Mouse (Mus musculus): ENCODE data around the gene Odf3. TPM values are rescaled to one million over a fixed set of nuclear protein-coding genes. Genes with fewer than 3 reads are reported as not detected.

The Odf3 gene
- polyA plus RNA-seq, 1 experiment from 2014 or later: not detected

- Histone ChIP-seq H3K4me2 (ENCODE audit: low read depth) (peak within 1 kb of the TSS; percentile 73), H3K9ac (ENCODE audit: low read length) (peak within 1 kb of the TSS; percentile 63), H3K36me3 (ENCODE audit: control insufficient read depth, insufficient read depth, low read length) (no peaks in the 10 kb centered on the region), H3K9me3 (ENCODE audit: control insufficient read depth, low read length) (no peaks in the 10 kb centered on the region), H3K27me3 (ENCODE audit: control insufficient read depth, insufficient read depth, low read length) (no peaks in the 10 kb centered on the region), H3K27ac (ENCODE audit: low read depth, low read length) (no peak within 1 kb of the TSS), H3K4me1 (ENCODE audit: control insufficient read depth, insufficient read depth, low read length) (no peaks in the 10 kb centered on the region), H3K4me3 (ENCODE audit: low read depth, low read length) (peak within 1 kb of the TSS; percentile 53)
- peak; percentile 71 for DNase-seq (ENCODE audit: low spot score)
- 3% methylated on average over 21 of the region's 21 CpGs for WGBS
- peak; percentile 81 for ATAC-seq (ENCODE audit: insufficient read depth, low FRiP score, low TSS enrichment)
Measured at GRCm38 (mm10) chr7:140821653-140822329, 25.8 kb upstream of the Odf3 start, which contains the start of gene Zfp941. Gene Zfp941, minus strand, starts transcription at chr7:140822178.

GRCm38 (mm10) chr7:140822731-140823130 lies 24.9 kb upstream of the Odf3 start:
- ATAC-seq (ENCODE audit: insufficient read depth, low FRiP score, low TSS enrichment): no peak
- Histone ChIP-seq H3K4me1 (ENCODE audit: control insufficient read depth, insufficient read depth, low read length) (no peaks in the 10 kb centered on the region), H3K4me3 (ENCODE audit: low read depth, low read length) (no peak overlapping the region), H3K27ac (ENCODE audit: low read depth, low read length) (no peak overlapping the region), H3K9me3 (ENCODE audit: control insufficient read depth, low read length) (no peaks in the 10 kb centered on the region), H3K36me3 (ENCODE audit: control insufficient read depth, insufficient read depth, low read length) (no peaks in the 10 kb centered on the region), H3K9ac (ENCODE audit: low read length) (no peak overlapping the region), H3K4me2 (ENCODE audit: low read depth) (no peak overlapping the region), H3K27me3 (ENCODE audit: control insufficient read depth, insufficient read depth, low read length) (no peaks in the 10 kb centered on the region)
- DNase-seq (ENCODE audit: low spot score): no peak
- 95% methylated on average over 4 of the region's 4 CpGs for WGBS

GRCm38 (mm10) chr7:140828171-140828881 lies 19.3 kb upstream of the Odf3 start:
- Histone ChIP-seq H3K4me3 (ENCODE audit: low read depth, low read length) (no peak overlapping the region), H3K27ac (ENCODE audit: low read depth, low read length) (no peak overlapping the region), H3K27me3 (ENCODE audit: control insufficient read depth, insufficient read depth, low read length) (no peaks in the 10 kb centered on the region), H3K9me3 (ENCODE audit: control insufficient read depth, low read length) (no peaks in the 10 kb centered on the region), H3K9ac (ENCODE audit: low read length) (no peak overlapping the region), H3K4me2 (ENCODE audit: low read depth) (no peak overlapping the region), H3K36me3 (ENCODE audit: control insufficient read depth, insufficient read depth, low read length) (no peaks in the 10 kb centered on the region), H3K4me1 (ENCODE audit: control insufficient read depth, insufficient read depth, low read length) (no peaks in the 10 kb centered on the region)
- ATAC-seq (ENCODE audit: insufficient read depth, low FRiP score, low TSS enrichment) (no peak), DNase-seq (ENCODE audit: low spot score) (peak; percentile 20)
- WGBS: 50% methylated on average over 8 of the region's 8 CpGs

GRCm38 (mm10) chr7:140831447-140831846 lies 16.2 kb upstream of the Odf3 start:
- no peak for DNase-seq (ENCODE audit: low spot score)
- H3K9me3 ChIP-seq (ENCODE audit: control insufficient read depth, low read length): no peaks in the 10 kb centered on the region

GRCm38 (mm10) chr7:140833341-140833740 lies 14.3 kb upstream of the Odf3 start:
- Histone ChIP-seq H3K4me3 (ENCODE audit: low read depth, low read length) (no peak overlapping the region), H3K36me3 (ENCODE audit: control insufficient read depth, insufficient read depth, low read length) (no peaks in the 10 kb centered on the region), H3K9me3 (ENCODE audit: control insufficient read depth, low read length) (no peaks in the 10 kb centered on the region), H3K4me1 (ENCODE audit: control insufficient read depth, insufficient read depth, low read length) (no peaks in the 10 kb centered on the region), H3K4me2 (ENCODE audit: low read depth) (no peak overlapping the region), H3K27ac (ENCODE audit: low read depth, low read length) (no peak overlapping the region), H3K27me3 (ENCODE audit: control insufficient read depth, insufficient read depth, low read length) (no peaks in the 10 kb centered on the region), H3K9ac (ENCODE audit: low read length) (no peak overlapping the region)
- WGBS: 87% methylated on average over 4 of the region's 4 CpGs
- ATAC-seq (ENCODE audit: insufficient read depth, low FRiP score, low TSS enrichment) (no peak), DNase-seq (ENCODE audit: low spot score) (no peak)

More at GRCm38 (mm10) chr7:140831447-140831846, 16.2 kb upstream of the Odf3 start:
- no peak overlapping the region for H3K9ac ChIP-seq (ENCODE audit: low read length)
- no peak overlapping the region for H3K27ac ChIP-seq (ENCODE audit: low read depth, low read length)
- WGBS: 75% methylated on average over 6 of the region's 6 CpGs
- H3K4me1 ChIP-seq (ENCODE audit: control insufficient read depth, insufficient read depth, low read length): no peaks in the 10 kb centered on the region
- no peak overlapping the region for H3K4me3 ChIP-seq (ENCODE audit: low read depth, low read length)
- ATAC-seq (ENCODE audit: insufficient read depth, low FRiP score, low TSS enrichment): no peak
- no peak overlapping the region for H3K4me2 ChIP-seq (ENCODE audit: low read depth)
- H3K27me3 ChIP-seq (ENCODE audit: control insufficient read depth, insufficient read depth, low read length): no peaks in the 10 kb centered on the region
- no peaks in the 10 kb centered on the region for H3K36me3 ChIP-seq (ENCODE audit: control insufficient read depth, insufficient read depth, low read length)

- Histone ChIP-seq H3K36me3 (ENCODE audit: control insufficient read depth, insufficient read depth, low read length) (no peaks in the 10 kb centered on the region), H3K9me3 (ENCODE audit: control insufficient read depth, low read length) (no peaks in the 10 kb centered on the region), H3K27ac (ENCODE audit: low read depth, low read length) (no peak within 1 kb of the TSS), H3K4me3 (ENCODE audit: low read depth, low read length) (no peak within 1 kb of the TSS), H3K9ac (ENCODE audit: low read length) (no peak within 1 kb of the TSS), H3K4me1 (ENCODE audit: control insufficient read depth, insufficient read depth, low read length) (no peaks in the 10 kb centered on the region), H3K27me3 (ENCODE audit: control insufficient read depth, insufficient read depth, low read length) (no peaks in the 10 kb centered on the region), H3K4me2 (ENCODE audit: low read depth) (no peak within 1 kb of the TSS)
- ATAC-seq (ENCODE audit: insufficient read depth, low FRiP score, low TSS enrichment) (no peak), DNase-seq (ENCODE audit: low spot score) (no peak)
- 43% methylated on average over 20 of the region's 20 CpGs for WGBS
Measured at GRCm38 (mm10) chr7:140834968-140835757, 12.4 kb upstream of the Odf3 start, which contains the start of gene Urah. Gene Urah, plus strand, starts transcription at chr7:140835018.

GRCm38 (mm10) chr7:140835758-140836087 lies 11.9 kb upstream of the Odf3 start:
- no peak for ATAC-seq (ENCODE audit: insufficient read depth, low FRiP score, low TSS enrichment)
- Histone ChIP-seq H3K4me2 (ENCODE audit: low read depth) (no peak overlapping the region), H3K36me3 (ENCODE audit: control insufficient read depth, insufficient read depth, low read length) (no peaks in the 10 kb centered on the region), H3K4me1 (ENCODE audit: control insufficient read depth, insufficient read depth, low read length) (no peaks in the 10 kb centered on the region), H3K4me3 (ENCODE audit: low read depth, low read length) (no peak overlapping the region), H3K27ac (ENCODE audit: low read depth, low read length) (no peak overlapping the region), H3K27me3 (ENCODE audit: control insufficient read depth, insufficient read depth, low read length) (0 out of 2 replicates have a peak, but pooled peaks cover 2% of the 10 kb centered on the region), H3K9me3 (ENCODE audit: control insufficient read depth, low read length) (no peaks in the 10 kb centered on the region), H3K9ac (ENCODE audit: low read length) (no peak overlapping the region)
- WGBS: 74% methylated on average over 2 of the region's 2 CpGs
- no peak for DNase-seq (ENCODE audit: low spot score)

- no peak for DNase-seq (ENCODE audit: low spot score)
- Histone ChIP-seq H3K4me1 (ENCODE audit: control insufficient read depth, insufficient read depth, low read length) (no peaks in the 10 kb centered on the region), H3K27me3 (ENCODE audit: control insufficient read depth, insufficient read depth, low read length) (0 out of 2 replicates have a peak, but pooled peaks cover 2% of the 10 kb centered on the region), H3K9me3 (ENCODE audit: control insufficient read depth, low read length) (no peaks in the 10 kb centered on the region), H3K36me3 (ENCODE audit: control insufficient read depth, insufficient read depth, low read length) (no peaks in the 10 kb centered on the region), H3K4me2 (ENCODE audit: low read depth) (no peak overlapping the region), H3K9ac (ENCODE audit: low read length) (no peak overlapping the region), H3K27ac (ENCODE audit: low read depth, low read length) (no peak overlapping the region), H3K4me3 (ENCODE audit: low read depth, low read length) (no peak overlapping the region)
- WGBS: 88% methylated on average over 9 of the region's 9 CpGs
- no peak for ATAC-seq (ENCODE audit: insufficient read depth, low FRiP score, low TSS enrichment)
Measured at GRCm38 (mm10) chr7:140836243-140837115, 11.1 kb upstream of the Odf3 start.
